30 mouse cellular contexts compared by ENCODE assay signal in genomic region chr19:44251936-44252558, GRCm38 (mm10). TPM values are rescaled to one million over a fixed set of nuclear protein-coding genes. Genes with fewer than 3 reads are reported as not detected.
DNase-seq lines count a peak whose midpoint lies in the region; ATAC-seq and TF ChIP-seq lines count a peak whose summit lies in the region.
"Had no signal": no experiment of that assay in that cellular context is flagged by ENCODE, and none has a peak within 500 bp of the region (broad histone marks: within the 10 kb centered on the region; RNA-seq: fewer than 3 reads in every experiment).

No protein-coding gene starts in this region.

- H3K4me2 ChIP-seq in hindbrain, postnatal 0 days (ENCODE audit: low read depth, low read length) = no peak overlapping the region
- H3K4me2 ChIP-seq in CH12.LX (ENCODE audit: insufficient read depth, low read depth, poor library complexity, severe bottlenecking) = peak overlapping the region; percentile 63
- H3K4me2 ChIP-seq: forebrain, embryonic 12.5 days; heart, embryonic 12.5 days; hindbrain, embryonic 12.5 days; limb, embryonic 15.5 days; liver, embryonic 15.5 days; midbrain, embryonic 15.5 days; neural tube, embryonic 13.5 days had no signal

- H3K27ac ChIP-seq in hindbrain, embryonic 10.5 days = peak overlapping the region; percentile 36; the same call in 1 of the 2 replicates
- H3K27ac ChIP-seq in hindbrain, postnatal 0 days = no peak overlapping the region
- H3K27ac ChIP-seq in CH12.LX (ENCODE audit: insufficient read depth, low read depth) = peak overlapping the region; percentile 86
- H3K27ac ChIP-seq in bone marrow, adult 2 months (ENCODE audit: control insufficient read depth, insufficient read depth, low read depth, low read length, poor library complexity) = peak overlapping the region; percentile 52
- H3K27ac ChIP-seq: forebrain, embryonic 12.5 days; hindbrain, embryonic 12.5 days; left cerebral cortex, adult 2 months; limb, embryonic 15.5 days; liver, embryonic 15.5 days; midbrain, embryonic 15.5 days; neural tube, embryonic 13.5 days had no signal

- no peaks in the 10 kb centered on the region for H3K9me3 ChIP-seq in hindbrain, embryonic 10.5 days
- H3K9me3 ChIP-seq in hindbrain, postnatal 0 days (ENCODE audit: low read length) = no peaks in the 10 kb centered on the region
- H3K9me3 ChIP-seq in CH12.LX (replicated peaks; ENCODE audit: low read length) = no peaks in the 10 kb centered on the region
- H3K9me3 ChIP-seq: forebrain, embryonic 12.5 days; heart, embryonic 12.5 days; hindbrain, embryonic 12.5 days; limb, embryonic 15.5 days; liver, embryonic 15.5 days; midbrain, embryonic 15.5 days; neural tube, embryonic 13.5 days had no signal

- dilution Hi-C loops in CH12.LX (cut with MboI; ENCODE audit: extremely low pct_ligation_motif_present, extremely low pct_unique_long_range_greater_than_20kb, low sequenced_read_pairs) = no loop called here

- peaks cover 31% of the 10 kb centered on the region for H3K4me1 ChIP-seq in hindbrain, embryonic 10.5 days (replicated peaks)
- H3K4me1 ChIP-seq in hindbrain, postnatal 0 days (ENCODE audit: insufficient read depth, low read length) = peaks cover 4% of the 10 kb centered on the region; the same call in 1 of the 2 replicates
- peaks cover 23 to 85% of the 10 kb centered on the region in 2 experiments for H3K4me1 ChIP-seq in CH12.LX (ENCODE audit: control insufficient read depth in 1 of 2, insufficient read depth in 2 of 2)
- peaks cover 11% of the 10 kb centered on the region for H3K4me1 ChIP-seq in bone marrow, adult 2 months (ENCODE audit: control insufficient read depth, insufficient read depth, low read length)

- no peak overlapping the region for H3K9ac ChIP-seq in hindbrain, postnatal 0 days (replicated peaks; ENCODE audit: low read length)
- peak overlapping the region; percentile 24 for H3K9ac ChIP-seq in CH12.LX (ENCODE audit: insufficient read depth, low read depth)
- H3K9ac ChIP-seq: forebrain, embryonic 12.5 days; heart, embryonic 12.5 days; hindbrain, embryonic 12.5 days; limb, embryonic 15.5 days; liver, embryonic 15.5 days; midbrain, embryonic 15.5 days; neural tube, embryonic 13.5 days had no signal

- no peak for TF ChIP-seq CTCF in hindbrain, postnatal 0 days (IDR thresholded peaks at IDR 0.05; ENCODE audit: low read depth)
- no peak for TF ChIP-seq CTCF in CH12.LX (conservative IDR thresholded peaks at IDR 0.05 in 1 of 2, IDR thresholded peaks at IDR 0.05 in 1 of 2; ENCODE audit: low read depth in 2 of 2, low read length in 2 of 2)
- no peak for TF ChIP-seq CTCF in bone marrow, adult 2 months (IDR thresholded peaks at IDR 0.05; ENCODE audit: control insufficient read depth, insufficient read depth, low read length)

- peak; percentile 65 for TF ChIP-seq EP300 in CH12.LX (IDR thresholded peaks at IDR 0.05; ENCODE audit: low read length)

- TF ChIP-seq RAD21 in CH12.LX (IDR thresholded peaks at IDR 0.05; ENCODE audit: low read depth, low read length) = no peak

- H3K79me2 ChIP-seq in CH12.LX (replicated peaks; ENCODE audit: control insufficient read depth, extremely low read depth, insufficient read depth, poor library complexity, severe bottlenecking) = no peaks in the 10 kb centered on the region

- no peak for DNase-seq in hindbrain, embryonic 10.5 days (ENCODE audit: low spot score)
- DNase-seq in hindbrain, postnatal 0 days (ENCODE audit: low spot score) = no peak
- peak; percentile 82 for DNase-seq in A20 (ENCODE audit: low read depth, low spot score)
- peak; percentile 87 for DNase-seq in CH12.LX (ENCODE audit: extremely low read depth)
- DNase-seq in layer of hippocampus, postnatal 36 days = no peak
- DNase-seq: adrenal gland, postnatal 14 days; cerebellum, adult 8-10 months; cerebellum, postnatal 36 days; heart, postnatal 10 days; kidney, adult 18-20 months; kidney, postnatal 4 days; left cerebral cortex, postnatal 4 days; lung, postnatal 4 days had no signal

- in situ Hi-C loops in CH12.LX (cut with MboI; ENCODE audit: low pct_ligation_motif_present, low pct_unique_long_range_greater_than_20kb, low sequenced_read_pairs) = no loop called here

- H3K4me3 ChIP-seq in hindbrain, embryonic 10.5 days = no peak overlapping the region
- no peak overlapping the region for H3K4me3 ChIP-seq in hindbrain, postnatal 0 days (ENCODE audit: low read length)
- peak overlapping the region in 2 of 3 experiments; percentile 12 to 22 for H3K4me3 ChIP-seq in CH12.LX (replicated peaks in 1 of 3; ENCODE audit: low read depth in 2 of 3, low read length in 2 of 3, poor library complexity in 1 of 3)
- no peak overlapping the region for H3K4me3 ChIP-seq in bone marrow, adult 2 months (replicated peaks; ENCODE audit: control insufficient read depth, low read depth, low read length)
- H3K4me3 ChIP-seq: forebrain, embryonic 12.5 days; heart, embryonic 12.5 days; hindbrain, embryonic 12.5 days; left cerebral cortex, adult 2 months; limb, embryonic 15.5 days; liver, embryonic 15.5 days; midbrain, embryonic 15.5 days; neural tube, embryonic 13.5 days had no signal

- no peaks in the 10 kb centered on the region for H3K27me3 ChIP-seq in hindbrain, embryonic 10.5 days (ENCODE audit: insufficient read depth, poor library complexity, severe bottlenecking)
- H3K27me3 ChIP-seq in hindbrain, postnatal 0 days (ENCODE audit: insufficient read depth, low read length) = no peaks in the 10 kb centered on the region
- H3K27me3 ChIP-seq in CH12.LX (replicated peaks) = no peaks in the 10 kb centered on the region
- H3K27me3 ChIP-seq: forebrain, embryonic 12.5 days; heart, embryonic 12.5 days; hindbrain, embryonic 12.5 days; limb, embryonic 15.5 days; liver, embryonic 15.5 days; midbrain, embryonic 15.5 days; neural tube, embryonic 13.5 days had no signal

- TF ChIP-seq POLR2A in CH12.LX (IDR thresholded peaks at IDR 0.05; ENCODE audit: low read depth, low read length) = peak; percentile 63
- TF ChIP-seq POLR2A in bone marrow, adult 2 months (IDR thresholded peaks at IDR 0.05; ENCODE audit: borderline replicate concordance, control insufficient read depth, low read depth, low read length) = no peak

- H3K36me3 ChIP-seq in hindbrain, embryonic 10.5 days = no peaks in the 10 kb centered on the region
- no peaks in the 10 kb centered on the region for H3K36me3 ChIP-seq in hindbrain, postnatal 0 days (ENCODE audit: insufficient read depth, low read length)
- H3K36me3 ChIP-seq in CH12.LX (replicated peaks in 1 of 2; ENCODE audit: control insufficient read depth in 1 of 2, insufficient read depth in 1 of 2, low read length in 1 of 2) = no peaks in the 10 kb centered on the region
- H3K36me3 ChIP-seq: forebrain, embryonic 12.5 days; heart, embryonic 12.5 days; hindbrain, embryonic 12.5 days; limb, embryonic 15.5 days; liver, embryonic 15.5 days; midbrain, embryonic 15.5 days; neural tube, embryonic 13.5 days had no signal

- no peak for ATAC-seq in hindbrain, postnatal 0 days
- ATAC-seq in megakaryocyte progenitor cell, adult 5-6 weeks (replicated peaks; ENCODE audit: poor library complexity) = no peak
- no peak for ATAC-seq in frontal cortex, adult (ENCODE audit: low TSS enrichment)
- ATAC-seq: midbrain, embryonic 15.5 days had no signal

- 72% methylated on average over 12 of the region's 12 CpGs for WGBS in hindbrain, embryonic 10.5 days
- 75% methylated on average over 12 of the region's 12 CpGs for WGBS in hindbrain, postnatal 0 days
- WGBS in bone marrow, adult 2 months = 28% methylated on average over 12 of the region's 12 CpGs

TF ChIP-seq in CH12.LX, 34 proteins besides CTCF, POLR2A, EP300 and RAD21 (continues in another document):
- TF ChIP-seq PAX5 (IDR thresholded peaks at IDR 0.05; ENCODE audit: low read length) (no peak), USF1 (IDR thresholded peaks at IDR 0.05; ENCODE audit: low read depth, low read length) (no peak), SIN3A (IDR thresholded peaks at IDR 0.05; ENCODE audit: low read length) (no peak)

RNA-seq across cellular contexts. Expression of gene Scd2, which starts 41.4 kb away (rescaled TPM):
- polyA plus RNA-seq in hindbrain, embryonic 10.5 days (2016; fragmentation: Nextera tagmentation; extraction: Ambion mirVana) = 333 and 352 TPM in 2 replicates
- 1,071 and 1,235 TPM in 2 replicates for total RNA-seq in hindbrain, postnatal 0 days (2014; rRNA removed)
- 274 and 291 TPM in 2 replicates for polyA plus RNA-seq in hindbrain, postnatal 0 days (2015; fragmentation: Nextera tagmentation; extraction: Ambion mirVana)
- total RNA-seq in CH12.LX (2012; rRNA removed) (204 and 212 TPM in 2 replicates), CH12.LX (2014; rRNA removed) (123 and 205 TPM in 2 replicates)
- polyA plus RNA-seq in CH12.LX (2012; ENCODE audit: insufficient read length, low read depth) = 274 and 408 TPM in 2 replicates
- 7.2 and 19.7 TPM in 2 replicates for polyA plus RNA-seq in bone marrow, adult 2 months (2011; ENCODE audit: insufficient read depth, insufficient read length, low replicate concordance, missing spikeins)
- 100 to 1,000 TPM; 621 to 658 TPM for total RNA-seq in layer of hippocampus, postnatal 36 days (2021)
- total RNA-seq in megakaryocyte progenitor cell, adult 5-6 weeks (2015) = 95.4 and 101 TPM in 2 replicates
- 88.5 and 107 TPM in 2 replicates for total RNA-seq in megakaryocyte progenitor cell, adult 5-6 weeks (2017)

RNA-seq across cellular contexts. Expression of gene Scd3, which starts 49.0 kb away (rescaled TPM):
- 0.52 and 1.1 TPM in 2 replicates for polyA plus RNA-seq in hindbrain, embryonic 10.5 days (2016; fragmentation: Nextera tagmentation; extraction: Ambion mirVana)
- total RNA-seq in hindbrain, postnatal 0 days (2014; rRNA removed) = 0.31 and 2.7 TPM in 2 replicates
- 4.7 and 4.8 TPM in 2 replicates for polyA plus RNA-seq in hindbrain, postnatal 0 days (2015; fragmentation: Nextera tagmentation; extraction: Ambion mirVana)
- 0.04 TPM in 1 of 2 replicates, not detected in the other for total RNA-seq in CH12.LX (2012; rRNA removed)
- not detected in 2 replicates for total RNA-seq in CH12.LX (2014; rRNA removed)
- 0.11 TPM in 1 of 2 replicates, not detected in the other for polyA plus RNA-seq in CH12.LX (2012; ENCODE audit: insufficient read length, low read depth)
- 0.45 TPM in 1 of 2 replicates, not detected in the other for polyA plus RNA-seq in bone marrow, adult 2 months (2011; ENCODE audit: insufficient read depth, insufficient read length, low replicate concordance, missing spikeins)
- 1 to 10 TPM in 1 of 2 experiments, under 1 TPM in 1; 0.94 to 1.7 TPM for total RNA-seq in layer of hippocampus, postnatal 36 days (2021)
- total RNA-seq in megakaryocyte progenitor cell, adult 5-6 weeks (2015) = not detected in 2 replicates
- not detected in 2 replicates for total RNA-seq in megakaryocyte progenitor cell, adult 5-6 weeks (2017)
- total RNA-seq: adrenal gland, postnatal 14 days; gastrocnemius, adult 8-10 months; granulocyte monocyte progenitor cell, adult 5-6 weeks had no signal
- polyA plus RNA-seq: heart, embryonic 12.5 days; liver, embryonic 15.5 days had no signal

RNA-seq across cellular contexts. Expression of gene Pkd2l1, which starts 59.8 kb away (rescaled TPM):
- polyA plus RNA-seq in hindbrain, embryonic 10.5 days (2016; fragmentation: Nextera tagmentation; extraction: Ambion mirVana) = 0.29 and 0.34 TPM in 2 replicates
- 0.84 and 1.1 TPM in 2 replicates for total RNA-seq in hindbrain, postnatal 0 days (2014; rRNA removed)
- polyA plus RNA-seq in hindbrain, postnatal 0 days (2015; fragmentation: Nextera tagmentation; extraction: Ambion mirVana) = 0.33 and 0.69 TPM in 2 replicates
- 0.04 TPM in 1 of 2 replicates, not detected in the other for total RNA-seq in CH12.LX (2012; rRNA removed)
- total RNA-seq in CH12.LX (2014; rRNA removed) = not detected in 2 replicates
- 0.07 TPM in 2 replicates for polyA plus RNA-seq in CH12.LX (2012; ENCODE audit: insufficient read length, low read depth)
- not detected in 2 replicates for polyA plus RNA-seq in bone marrow, adult 2 months (2011; ENCODE audit: insufficient read depth, insufficient read length, low replicate concordance, missing spikeins)
- total RNA-seq in layer of hippocampus, postnatal 36 days (2021) = under 1 TPM; 0.15 to 0.20 TPM
- total RNA-seq in megakaryocyte progenitor cell, adult 5-6 weeks (2015) = not detected in 2 replicates
- total RNA-seq in megakaryocyte progenitor cell, adult 5-6 weeks (2017) = not detected in 2 replicates
- total RNA-seq: adrenal gland, postnatal 14 days; gastrocnemius, adult 8-10 months; granulocyte monocyte progenitor cell, adult 5-6 weeks; heart, postnatal 10 days; left cerebral cortex, postnatal 4 days had no signal
- polyA plus RNA-seq: C2C12; heart, embryonic 12.5 days; kidney, embryonic 16.5 days; limb, embryonic 15.5 days; liver, embryonic 15.5 days; lung, embryonic 16.5 days; stomach, embryonic 14.5 days had no signal

Comparison
In these comparisons a context has a peak if more than half of its experiments do, and no peak if none do; other contexts are left out.
1. DNase-seq: peak in A20 (single experiment) and CH12.LX (single experiment); none in hindbrain, embryonic 10.5 days (single experiment), hindbrain, postnatal 0 days (single experiment) and layer of hippocampus, postnatal 36 days (0 of 2).
2. H3K4me3 ChIP-seq: peak in CH12.LX (2 of 3); none in hindbrain, embryonic 10.5 days (single experiment), hindbrain, postnatal 0 days (single experiment) and bone marrow, adult 2 months (single experiment).